Mouse (Mus musculus) megakaryocyte, embryonic 14.5 days (primary cell): Measurements from ENCODE around the gene Art5.

Source experiments
- FLI1 ChIP-seq: IDR thresholded peaks from 2 replicates; pipeline ENCODE4 v1.6.1; 2012; ENCODE audit warnings: low read length, inconsistent platforms, mixed read lengths
- GATA1 ChIP-seq: IDR thresholded peaks from 3 replicates; pipeline ENCODE4 v1.6.1; 2012; ENCODE audit warnings: mixed read lengths, low read length, inconsistent platforms, borderline replicate concordance

DNA sequence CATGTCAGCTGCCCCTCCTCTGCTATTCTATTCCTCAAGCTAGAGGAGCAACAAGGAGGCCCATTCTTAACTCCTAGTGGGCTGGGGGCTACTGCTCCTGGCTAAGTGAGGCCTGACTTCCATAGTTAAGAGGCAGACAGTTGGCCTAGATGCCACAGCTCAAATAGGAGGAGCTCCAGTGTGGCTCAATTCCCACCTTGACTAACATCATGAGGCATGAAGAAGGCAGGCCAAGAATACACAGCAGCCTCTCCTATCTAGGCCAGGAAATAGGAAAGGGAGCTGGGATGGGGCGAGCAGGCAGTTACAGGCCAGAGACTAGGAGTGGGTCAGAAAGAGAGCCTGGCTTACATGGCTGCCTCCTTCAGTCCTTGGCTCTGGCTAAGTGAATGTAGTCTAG is 1.1 kb downstream of the Art5 start:
- no peak for TF ChIP-seq GATA1
- no peak for TF ChIP-seq FLI1
